Mouse (Mus musculus) cortical plate, adult 2 months (tissue): ENCODE data around the gene Zfp362. TPM values are rescaled to one million over a fixed set of nuclear protein-coding genes. Genes with fewer than 3 reads are reported as not detected.

Source experiments
- H3K27ac ChIP-seq: fragments of 200-500 bp; 2 replicates; pipeline ENCODE4 v1.5.1; 2012; ENCODE audit warnings: low read length, control low read depth, inconsistent platforms; ENCODE audit not compliant: insufficient read depth
- H3K4me1 ChIP-seq: fragments of 200-500 bp; 2 replicates; pipeline ENCODE4 v1.6.1; 2011; ENCODE audit warnings: low read length; ENCODE audit not compliant: control insufficient read depth, insufficient read depth
- H3K4me3 ChIP-seq: fragments of 200-500 bp; 2 replicates; pipeline ENCODE4 v1.5.1; 2011; ENCODE audit warnings: mild to moderate bottlenecking, low read length, control low read depth; ENCODE audit not compliant: insufficient read depth
- CTCF ChIP-seq: fragments of 200-500 bp; IDR thresholded peaks from 2 replicates; pipeline ENCODE4 v1.5.1; 2011; ENCODE audit warnings: mild to moderate bottlenecking, control low read depth, low read length; ENCODE audit not compliant: insufficient read depth; ENCODE audit errors: extremely low read depth
- POLR2A ChIP-seq: fragments of 200-500 bp; IDR thresholded peaks from 2 replicates; pipeline ENCODE4 v1.6.1; 2011; ENCODE audit warnings: mild to moderate bottlenecking, low read length, control low read depth; ENCODE audit not compliant: insufficient read depth; ENCODE audit errors: extremely low read depth
- polyA plus RNA-seq: library from polyadenylated mRNA; depleted of rRNA; stranded (reverse); fragments of >200 nt; gene quantifications from 2 replicates; pipeline ENCODE4 v1.2.3, GENCODE M21; 2012

Zfp362 gene
- polyA plus RNA-seq, 1 experiment = 23.8 TPM

DNA sequence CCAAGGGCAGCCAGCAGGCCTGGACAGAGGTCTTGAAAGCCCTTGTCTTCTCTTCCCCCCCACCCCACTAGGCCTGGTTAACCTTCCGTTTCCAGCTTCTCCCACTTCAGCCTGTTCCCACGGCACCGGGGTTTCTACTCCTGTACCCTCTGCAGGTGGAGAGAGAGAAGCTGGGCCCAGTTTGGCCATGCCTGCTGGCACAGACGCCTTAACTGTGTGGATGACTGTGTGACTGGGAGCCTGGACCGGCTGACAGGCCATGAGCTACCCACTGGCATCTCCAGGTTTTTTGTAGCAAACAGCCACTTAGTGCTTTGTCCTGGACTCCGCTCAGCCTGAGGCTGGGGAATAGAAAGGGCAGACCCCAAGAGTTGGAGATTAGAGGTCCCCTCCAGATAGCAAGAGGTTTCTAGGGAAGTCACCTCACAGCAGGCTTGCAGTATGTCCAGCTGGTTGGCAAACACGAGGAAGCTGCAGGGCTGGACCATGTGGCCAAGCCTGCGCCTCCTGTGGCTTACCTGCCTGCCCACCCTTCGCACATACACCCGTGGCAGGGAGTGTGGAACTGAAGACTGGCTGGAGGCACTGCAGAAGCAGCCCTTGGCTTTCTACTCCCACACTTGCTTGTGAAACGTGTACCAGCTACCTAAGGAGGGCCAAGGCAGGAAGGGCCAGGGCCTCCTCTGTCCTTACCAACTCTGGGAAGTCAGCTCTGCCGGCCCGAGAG is 53.7 kb downstream of the Zfp362 start:
- no peaks in the 10 kb centered on the region; the same call in 1 of the 2 replicates for H3K4me1 ChIP-seq
- H3K27ac ChIP-seq = no peak overlapping the region
- no peak for TF ChIP-seq POLR2A
- TF ChIP-seq CTCF = no peak
- no peak overlapping the region for H3K4me3 ChIP-seq

DNA sequence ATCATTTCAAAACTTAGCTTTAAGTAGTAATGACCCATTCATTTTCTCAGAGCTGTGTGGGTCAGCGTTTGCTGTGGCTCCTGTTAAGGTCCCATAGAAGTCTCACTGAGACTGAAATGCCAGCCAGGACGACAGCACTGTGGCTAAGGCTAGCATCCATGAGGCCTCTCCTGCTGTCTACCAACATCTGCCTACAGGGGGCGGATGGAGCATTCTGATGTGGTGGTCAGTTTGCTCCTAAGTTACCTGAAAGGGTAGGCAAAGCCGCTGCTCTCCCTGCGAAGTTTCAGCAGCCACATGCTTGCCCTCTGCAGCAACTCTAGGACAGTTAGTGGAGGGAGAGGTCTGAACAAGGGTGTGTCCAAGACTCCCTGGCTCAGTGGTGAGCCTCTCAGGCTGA is 54.8 kb downstream of the Zfp362 start:
- Histone ChIP-seq H3K4me1 (no peaks in the 10 kb centered on the region; the same call in 1 of the 2 replicates), H3K4me3 (no peak overlapping the region), H3K27ac (no peak overlapping the region)
- TF ChIP-seq CTCF = 0 out of 2 replicates have a peak, but pooled peaks have one; percentile 19
- TF ChIP-seq POLR2A = no peak

- no peak overlapping the region for H3K27ac ChIP-seq
- TF ChIP-seq POLR2A (no peak), CTCF (no peak)
- no peak overlapping the region for H3K4me3 ChIP-seq
- no peaks in the 10 kb centered on the region; the same call in 1 of the 2 replicates for H3K4me1 ChIP-seq
These were observed 57.5 kb downstream of the Zfp362 start for GRCm38 (mm10) chr4:128748309-128748708.

DNA sequence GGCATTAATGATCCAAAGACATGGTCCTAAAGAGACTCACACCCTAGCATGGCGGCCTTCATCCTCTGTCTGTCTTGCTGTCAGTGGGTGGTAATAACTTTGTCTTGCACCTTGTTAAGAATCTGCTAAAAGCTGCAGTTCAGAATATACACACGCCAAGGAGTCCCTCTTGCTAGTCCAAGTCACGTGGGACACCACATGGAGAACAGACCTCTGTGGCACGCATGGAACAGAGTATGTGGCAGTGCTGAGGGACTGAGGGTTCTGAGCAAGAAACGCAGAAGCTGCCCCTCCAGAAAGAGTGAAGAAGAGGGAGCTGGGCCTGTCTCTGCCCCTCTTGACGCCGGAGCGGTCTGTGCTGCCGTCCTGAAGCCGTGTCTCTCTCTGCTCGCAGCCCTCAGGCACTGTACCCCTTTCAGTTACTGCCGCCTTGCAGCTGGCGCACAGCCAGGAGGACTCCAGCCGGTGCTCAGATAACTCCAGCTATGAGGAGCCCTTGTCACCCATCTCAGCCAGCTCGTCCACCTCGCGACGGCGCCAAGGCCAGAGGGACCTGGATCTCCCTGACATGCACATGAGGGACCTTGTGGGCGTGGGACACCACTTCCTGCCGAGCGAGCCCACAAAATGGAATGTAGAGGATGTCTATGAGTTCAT is 58.1 kb downstream of the Zfp362 start:
- H3K27ac ChIP-seq = no peak overlapping the region
- no peak for TF ChIP-seq POLR2A
- TF ChIP-seq CTCF = no peak

DNA sequence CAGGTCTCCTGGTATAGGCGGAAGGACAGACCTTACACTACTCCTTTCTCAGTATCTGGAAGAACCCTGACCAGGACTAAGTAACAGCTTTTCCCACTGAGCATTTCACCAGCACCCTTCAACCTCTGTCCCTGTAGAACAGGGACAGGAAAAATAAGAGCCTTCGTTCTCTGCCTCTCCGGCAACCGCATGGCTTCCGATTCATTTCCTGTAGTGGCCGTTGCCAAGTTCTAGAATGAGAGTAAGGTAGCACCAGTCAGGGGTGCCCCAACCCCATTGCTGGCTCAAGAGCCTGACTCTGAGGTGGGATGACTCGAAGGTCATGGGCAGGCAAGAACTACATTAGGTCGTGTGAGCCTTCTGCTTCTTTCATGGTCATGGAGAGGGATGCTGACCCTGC is 60.7 kb downstream of the Zfp362 start:
- TF ChIP-seq POLR2A (no peak), CTCF (no peak)
- Histone ChIP-seq H3K4me3 (no peak overlapping the region), H3K4me1 (no peaks in the 10 kb centered on the region; the same call in 1 of the 2 replicates), H3K27ac (no peak overlapping the region)

More for the DNA sequence above, 58.1 kb downstream of the Zfp362 start:
- no peak overlapping the region for H3K4me3 ChIP-seq
- H3K4me1 ChIP-seq = no peaks in the 10 kb centered on the region; the same call in 1 of the 2 replicates

GRCm38 (mm10) chr4:128743031-128743626 is 62.7 kb downstream of the Zfp362 start:
- Histone ChIP-seq H3K27ac (no peak overlapping the region), H3K4me1 (no peaks in the 10 kb centered on the region; the same call in 1 of the 2 replicates), H3K4me3 (no peak overlapping the region)
- TF ChIP-seq CTCF = no peak
- TF ChIP-seq POLR2A = no peak

DNA sequence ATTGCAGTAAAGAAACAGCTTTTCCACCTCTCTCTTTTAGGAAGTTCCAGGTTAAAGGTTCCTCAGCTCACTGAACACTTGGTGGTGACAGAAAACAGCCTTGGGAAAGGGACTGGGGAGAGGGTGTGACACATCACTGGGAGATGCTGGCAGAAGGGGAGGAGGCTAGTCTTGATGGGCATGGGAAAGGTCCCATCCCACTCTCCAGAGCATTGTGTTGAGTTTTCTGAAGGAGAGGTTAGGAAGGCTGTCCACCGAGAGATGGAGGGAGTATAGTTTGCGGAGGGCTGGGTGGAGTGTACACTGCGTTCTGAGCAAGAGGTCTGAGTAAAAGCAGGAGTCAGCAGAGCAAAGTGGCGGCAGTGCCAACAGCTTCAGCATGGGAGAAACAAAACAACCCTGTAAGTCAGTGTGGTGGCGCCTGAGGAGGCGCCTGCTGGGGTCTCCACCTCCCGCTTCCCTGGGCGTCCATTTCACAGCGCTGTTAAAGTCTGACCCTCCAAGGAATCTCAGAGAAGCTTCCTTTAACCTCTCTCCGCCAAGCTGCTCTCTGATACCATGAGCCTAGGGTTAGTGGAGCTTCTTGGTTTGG is 63.4 kb downstream of the Zfp362 start:
- Histone ChIP-seq H3K27ac (no peak overlapping the region), H3K4me3 (no peak overlapping the region), H3K4me1 (no peaks in the 10 kb centered on the region; the same call in 1 of the 2 replicates)
- TF ChIP-seq POLR2A (no peak), CTCF (no peak)

- TF ChIP-seq POLR2A = no peak
- no peak for TF ChIP-seq CTCF
- Histone ChIP-seq H3K27ac (no peak overlapping the region), H3K4me1 (peaks cover under 1% of the 10 kb centered on the region), H3K4me3 (no peak overlapping the region)
These were observed 63.9 kb downstream of the Zfp362 start for GRCm38 (mm10) chr4:128741906-128742305.

GRCm38 (mm10) chr4:128740878-128741277 is 65.0 kb downstream of the Zfp362 start:
- H3K27ac ChIP-seq = no peak overlapping the region
- no peak for TF ChIP-seq POLR2A
- no peak for TF ChIP-seq CTCF

More at GRCm38 (mm10) chr4:128740878-128741277, 65.0 kb downstream of the Zfp362 start:
- Histone ChIP-seq H3K4me3 (no peak overlapping the region), H3K4me1 (peaks cover 3% of the 10 kb centered on the region)
